Mouse (Mus musculus) B cell, adult 2 months (primary cell): ENCODE results near the gene Fam102a.

Source experiments
- DNase-seq, 2 experiments: peaks; one replicate each; pipeline ENCODE4 v3.0.0; 2022

The Fam102a gene

DNA sequence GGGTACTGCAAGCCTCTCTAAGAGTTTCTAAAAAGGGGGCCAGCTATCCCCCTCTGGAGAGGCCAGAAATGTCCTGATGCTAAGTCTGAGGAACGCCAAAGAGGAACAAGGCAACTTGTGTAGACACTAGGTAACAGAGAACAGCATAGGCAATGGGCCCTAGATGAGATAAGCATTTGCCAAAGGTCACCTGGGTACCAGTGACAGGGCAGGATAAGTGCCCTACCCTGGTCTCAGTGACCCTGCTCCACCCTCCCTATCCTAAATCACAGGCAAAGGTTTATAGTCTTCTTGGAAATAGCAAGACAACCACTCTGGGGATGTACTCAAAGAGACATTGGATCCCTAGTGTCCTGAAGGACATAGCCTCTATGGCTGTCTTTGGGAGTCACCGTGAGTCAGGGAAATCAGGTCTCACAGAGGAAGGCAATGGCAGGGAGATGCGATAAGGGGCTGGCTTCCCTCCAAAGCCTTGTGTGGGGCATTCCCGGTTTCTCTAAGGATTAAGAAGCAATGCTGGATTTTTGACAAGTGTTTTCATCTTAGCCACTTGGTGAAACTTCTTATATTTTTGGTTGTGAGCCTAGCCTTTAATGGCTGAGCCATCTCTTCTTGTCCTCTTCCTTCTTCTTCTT lies 17.8 kb upstream of the Fam102a start:
- DNase-seq = no peak

DNA sequence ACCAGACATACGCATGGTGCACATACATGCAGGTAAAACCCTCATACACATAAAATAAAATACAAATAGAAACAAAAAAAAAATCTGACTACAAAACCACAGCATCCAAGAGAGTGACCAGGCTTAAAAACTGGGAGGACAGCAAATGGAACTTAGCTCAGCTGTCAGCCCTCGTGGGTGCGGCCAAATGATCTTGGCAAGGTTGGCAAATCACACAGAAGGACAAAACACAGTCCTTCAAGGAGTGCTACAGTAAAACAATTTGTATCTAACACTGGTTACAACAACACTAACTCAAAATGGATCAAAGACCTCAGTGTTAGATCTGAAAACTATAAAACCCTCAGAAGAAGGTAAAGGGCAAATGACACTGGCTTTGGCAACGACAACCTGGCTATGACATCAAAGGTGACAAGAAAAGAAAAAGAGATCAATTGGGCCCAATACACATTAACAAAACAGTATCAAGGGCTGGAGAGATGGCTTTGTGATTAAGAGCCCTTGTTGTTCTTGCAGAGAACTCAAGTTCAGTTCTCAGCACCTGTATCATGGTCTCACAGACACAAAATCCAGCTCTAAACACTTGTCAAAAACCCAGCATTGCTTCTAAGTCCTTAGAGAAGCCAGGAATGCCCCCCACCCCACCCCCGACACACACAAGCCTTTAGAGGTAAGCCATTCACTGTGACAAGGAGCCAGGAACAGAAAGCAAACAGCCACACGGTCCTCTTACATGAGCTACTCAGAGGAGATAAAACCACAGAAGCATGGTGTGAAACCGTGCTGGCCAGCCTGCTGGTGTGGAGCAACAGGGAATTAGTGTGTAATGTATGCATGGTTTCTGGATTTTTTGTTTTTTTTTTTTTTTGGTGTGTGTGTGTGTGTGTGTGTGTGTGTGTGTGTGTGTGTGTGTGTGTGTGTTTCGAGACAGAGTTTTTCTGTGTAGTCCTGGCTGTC lies 14.8 kb upstream of the Fam102a start:
- DNase-seq = no peak

DNA sequence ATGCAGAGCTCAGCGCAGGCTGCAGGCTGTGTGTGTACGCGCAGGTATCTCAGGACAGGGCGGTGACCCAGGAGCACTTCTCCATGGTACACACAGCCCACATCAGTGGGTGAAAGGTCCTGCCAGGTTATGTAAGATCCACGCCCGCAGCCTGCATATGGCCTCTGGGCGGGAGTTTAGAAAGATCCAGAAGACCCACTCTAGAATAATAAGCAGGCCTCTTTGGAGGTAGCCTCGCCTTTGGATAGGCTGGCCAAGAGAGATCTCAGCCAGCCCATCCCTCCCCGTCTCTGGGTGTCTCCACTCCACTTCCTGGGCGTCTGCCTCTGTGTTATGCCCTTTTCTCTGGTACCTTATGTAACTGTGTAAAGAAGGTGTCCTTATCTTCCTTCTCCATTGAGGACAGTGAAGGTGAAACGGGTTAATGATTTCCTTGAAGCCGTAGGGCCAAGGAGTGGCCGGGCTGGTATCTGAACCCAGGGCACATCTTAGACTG lies 10.5 kb upstream of the Fam102a start:
- DNase-seq = no peak

DNA sequence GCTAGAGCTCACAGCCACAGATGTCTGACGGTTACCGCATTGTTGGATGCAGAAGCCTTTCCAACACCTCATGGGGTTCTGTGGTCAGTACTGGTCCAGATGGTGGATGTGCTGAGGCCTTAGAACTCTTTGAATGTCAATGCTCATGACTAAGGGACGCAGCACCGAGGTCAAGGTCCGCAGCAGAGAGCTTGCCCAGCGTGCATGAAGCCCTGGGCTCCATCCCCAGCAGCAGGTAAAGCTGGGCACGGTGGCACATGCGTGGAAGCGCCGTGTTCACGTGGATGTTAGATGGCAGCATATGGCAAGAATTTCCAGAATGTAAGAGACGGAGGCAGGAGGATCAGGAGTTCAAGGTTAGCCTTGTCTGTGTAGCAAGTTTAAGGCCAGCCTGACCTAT lies 9.3 kb upstream of the Fam102a start:
- DNase-seq = no peak

DNA sequence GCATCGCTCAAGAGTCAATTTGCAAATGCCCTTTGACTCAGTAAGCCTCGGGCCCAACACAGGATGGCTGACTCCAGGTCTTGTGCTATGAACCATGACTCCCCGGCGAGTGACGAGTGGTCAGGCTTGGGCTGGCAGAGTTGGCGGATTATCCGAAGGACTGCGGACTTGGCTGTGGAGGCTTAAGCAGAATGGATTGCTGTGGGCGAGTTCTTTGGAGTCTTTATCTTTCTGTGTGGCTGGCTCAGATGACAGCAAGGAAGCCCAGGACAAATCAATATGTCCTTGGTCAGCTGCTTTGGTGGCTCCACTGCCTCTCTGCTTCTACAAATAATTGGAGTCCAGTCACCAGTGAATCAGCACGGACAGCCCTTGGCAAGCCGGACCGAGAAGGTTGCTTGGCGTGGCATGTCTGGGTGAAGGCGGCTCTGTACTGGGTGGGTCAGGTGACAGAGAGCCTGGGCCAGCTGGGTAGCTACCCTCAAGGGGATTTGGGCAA lies 7.6 kb upstream of the Fam102a start:
- no peak for DNase-seq

DNA sequence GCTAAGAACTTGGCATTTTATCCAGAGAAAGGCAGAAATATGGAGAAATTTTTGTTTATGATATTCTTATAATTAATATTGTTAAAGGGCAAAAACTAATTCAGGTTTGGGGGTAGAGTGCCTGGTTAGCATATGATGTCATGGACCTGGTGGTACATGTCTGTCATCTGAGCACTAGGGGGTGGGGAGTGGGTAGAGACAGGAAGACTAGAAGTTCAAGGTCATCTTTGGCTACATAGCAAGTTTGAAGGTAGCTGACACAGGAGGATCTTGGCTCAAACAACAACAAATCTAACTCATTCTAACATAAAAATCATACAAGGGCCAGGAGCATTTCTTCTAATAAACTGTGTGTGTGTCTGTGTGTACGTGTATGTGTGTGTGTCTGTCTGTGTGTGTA lies 6.8 kb upstream of the Fam102a start:
- no peak for DNase-seq

DNA sequence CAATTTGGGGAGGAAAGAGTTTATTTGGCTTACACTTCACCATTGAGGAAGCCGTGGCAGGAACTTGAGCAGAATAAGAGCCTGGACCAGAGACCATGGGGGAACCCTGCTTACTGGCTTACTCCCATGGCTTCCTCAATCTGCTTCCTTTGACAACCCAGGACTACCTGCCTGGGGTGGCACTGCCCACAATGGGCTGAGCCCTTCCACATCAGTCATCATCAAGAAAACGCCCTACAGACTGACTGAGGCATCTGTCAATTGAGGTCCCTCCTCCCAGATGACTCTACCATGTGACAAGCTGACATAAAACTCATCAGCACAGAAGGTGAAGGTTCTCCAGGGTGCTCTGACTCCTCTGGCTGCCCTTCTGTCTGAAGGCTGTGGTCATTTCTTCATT lies 4.7 kb upstream of the Fam102a start:
- DNase-seq = no peak

DNA sequence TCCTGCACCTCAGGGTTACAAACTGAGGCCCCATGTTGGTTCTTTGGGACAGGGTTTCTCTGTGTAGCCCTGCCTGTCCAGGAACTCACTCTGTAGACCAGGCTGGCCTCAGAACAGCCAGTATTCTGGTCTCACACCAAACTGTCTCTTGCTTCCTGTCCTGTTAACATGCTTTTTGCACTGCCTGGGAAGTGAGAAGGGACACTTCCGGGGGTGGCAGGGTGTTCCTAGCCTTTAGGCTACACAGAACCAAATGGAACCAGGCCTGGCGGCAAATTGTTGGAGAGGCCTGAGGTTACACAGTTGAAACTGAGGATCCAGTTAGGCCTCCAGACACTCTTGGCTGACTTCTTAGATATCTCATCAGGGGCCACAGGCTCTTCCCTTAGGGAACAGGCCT lies 2.0 kb upstream of the Fam102a start:
- no peak for DNase-seq

DNA sequence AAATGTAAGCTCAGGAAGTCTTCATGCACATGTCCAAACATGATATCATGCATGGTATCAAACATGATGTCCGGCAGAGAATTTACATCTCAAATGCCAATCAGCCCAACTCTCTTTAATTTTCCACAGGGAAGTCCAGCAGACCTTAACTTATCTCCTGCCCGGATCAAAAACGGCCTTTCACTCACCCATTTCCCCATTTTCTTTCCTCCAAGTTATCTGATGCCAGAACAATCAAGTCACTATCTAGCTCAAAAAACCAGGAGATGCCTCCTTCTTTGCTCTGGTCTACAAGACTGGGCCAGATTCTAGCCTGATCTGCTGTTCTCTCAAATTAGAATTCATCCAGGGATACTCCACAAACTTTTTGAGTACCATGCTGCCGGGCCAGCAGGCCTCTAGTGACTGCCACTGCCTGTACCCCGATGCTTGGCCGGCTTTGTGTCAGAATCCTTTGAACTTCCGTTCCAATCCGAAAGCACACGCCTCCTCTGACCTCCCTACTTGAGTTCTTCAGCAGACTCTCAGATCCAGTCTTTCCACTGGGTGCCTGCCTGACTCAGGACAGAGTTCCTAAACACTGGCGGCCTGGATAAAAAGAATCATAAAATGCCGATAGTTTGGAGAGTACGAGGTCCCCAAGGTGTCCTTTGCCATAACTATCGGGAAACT lies 935 bp upstream of the Fam102a start:
- peak; percentile 47 to 50 for DNase-seq

DNA sequence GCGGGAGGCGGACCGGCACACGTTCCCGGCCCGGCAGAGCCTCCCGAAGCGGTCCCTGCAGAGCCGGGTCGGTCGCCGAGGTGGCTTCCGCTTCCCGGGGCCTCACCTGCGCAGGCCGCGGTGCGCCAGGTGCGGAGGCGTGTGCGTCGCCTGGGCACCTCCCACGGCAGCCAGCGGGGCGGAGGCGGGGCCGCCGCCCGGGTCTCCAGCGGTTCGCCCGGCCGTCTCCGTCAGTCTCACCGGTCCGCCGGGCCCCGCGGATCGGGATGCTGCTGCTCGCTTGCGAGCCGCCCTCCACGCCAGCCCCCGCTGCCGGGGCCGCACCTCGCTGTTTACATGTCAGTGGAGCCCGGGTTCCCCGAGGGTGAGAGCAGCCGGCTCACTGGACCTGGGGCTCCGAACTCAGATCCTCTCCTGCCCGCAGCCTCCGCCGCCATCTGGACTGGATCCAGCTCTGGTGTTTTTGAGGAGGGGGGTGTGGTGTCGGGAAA lies 414 bp downstream of the Fam102a start:
- peak; percentile 75 to 78 for DNase-seq

DNA sequence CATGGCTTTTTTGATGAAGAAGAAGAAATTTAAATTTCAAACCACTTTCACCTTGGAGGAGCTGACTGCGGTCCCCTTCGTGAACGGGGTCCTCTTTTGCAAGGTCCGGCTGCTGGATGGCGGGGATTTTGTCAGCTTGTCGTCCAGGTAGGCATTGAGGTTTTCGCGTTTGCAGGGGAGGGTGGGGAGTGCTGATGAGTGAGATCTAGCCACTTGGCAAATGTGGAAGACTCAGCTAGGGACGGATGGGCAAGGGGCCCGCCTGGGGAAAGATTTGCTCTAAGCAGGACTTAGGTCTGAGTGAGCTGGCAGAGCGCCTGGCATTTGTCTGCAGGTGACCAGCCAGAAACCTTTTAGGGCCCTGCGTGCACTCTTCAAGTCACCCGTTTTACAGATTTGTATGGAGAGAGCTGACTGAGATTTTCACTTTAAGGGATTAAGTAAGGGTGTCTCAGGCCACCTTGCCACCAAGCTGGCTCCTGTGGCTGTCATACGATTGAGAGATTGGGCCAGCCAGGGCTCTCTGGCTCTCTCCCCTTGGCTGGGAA lies 1.0 kb downstream of the Fam102a start:
- peak; percentile 46 to 54 for DNase-seq

DNA sequence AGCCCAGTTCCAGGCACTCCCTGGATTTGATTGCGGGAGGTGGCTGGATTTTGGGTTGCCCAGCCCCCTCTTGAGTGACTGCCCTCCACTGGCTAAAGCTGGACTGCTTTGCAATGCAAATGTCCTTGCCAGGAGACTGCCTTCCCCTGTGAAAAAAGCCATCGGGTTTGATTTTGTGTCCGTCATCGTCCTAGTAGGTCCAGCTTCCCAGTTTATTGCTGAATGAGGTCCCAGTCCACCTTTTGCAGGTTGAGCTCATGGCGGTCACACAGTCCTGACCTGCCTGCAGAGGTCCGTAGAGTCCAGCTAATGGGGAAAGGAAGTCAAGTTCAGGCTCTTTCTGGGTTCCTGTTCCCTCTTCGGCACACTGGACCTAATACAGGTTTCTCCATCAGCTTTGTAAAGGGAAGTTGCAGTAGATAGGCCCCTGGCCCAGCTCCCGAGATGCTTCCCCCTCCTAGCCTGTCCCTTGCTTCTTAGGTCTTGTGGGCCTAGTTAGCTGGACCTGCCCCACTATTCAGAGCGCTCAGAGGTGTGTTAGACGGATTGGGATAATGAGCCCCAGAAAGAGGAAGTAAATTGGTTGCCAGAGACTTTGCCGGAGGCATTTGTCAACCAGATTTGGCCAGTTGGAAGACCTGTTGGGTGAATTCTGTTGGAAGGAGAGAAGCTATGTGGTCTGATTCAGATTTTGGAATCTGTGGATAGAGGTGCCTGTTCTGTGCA lies 1.7 kb downstream of the Fam102a start:
- DNase-seq = peak; percentile 55 to 61

DNA sequence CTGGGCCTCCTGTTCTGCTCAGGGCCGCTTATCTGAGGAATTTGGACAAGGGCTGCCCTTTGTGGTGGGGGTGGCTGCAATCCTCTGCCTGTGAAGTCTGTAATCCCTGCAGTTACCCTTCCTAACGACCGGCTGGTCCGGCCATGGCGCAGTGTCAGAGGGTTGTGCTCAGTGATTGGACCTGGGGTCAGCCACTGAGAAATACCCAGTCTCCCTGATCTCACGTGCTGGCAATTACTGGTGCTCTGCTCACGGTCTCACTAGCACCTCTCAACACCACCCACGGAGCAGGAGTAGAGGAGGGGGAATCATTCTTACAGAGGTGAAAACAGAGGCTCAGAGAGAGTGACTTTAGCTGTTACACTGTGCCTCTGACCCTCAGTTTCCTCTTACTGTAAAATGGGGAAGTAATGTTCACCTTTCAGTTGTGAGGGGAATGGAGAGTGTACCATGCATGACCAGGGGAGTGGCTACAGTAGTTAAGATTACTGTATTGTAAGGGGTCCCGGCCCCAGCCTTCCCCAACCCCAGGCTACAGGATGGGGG lies 2.3 kb downstream of the Fam102a start:
- DNase-seq = peak; percentile 54 to 59

DNA sequence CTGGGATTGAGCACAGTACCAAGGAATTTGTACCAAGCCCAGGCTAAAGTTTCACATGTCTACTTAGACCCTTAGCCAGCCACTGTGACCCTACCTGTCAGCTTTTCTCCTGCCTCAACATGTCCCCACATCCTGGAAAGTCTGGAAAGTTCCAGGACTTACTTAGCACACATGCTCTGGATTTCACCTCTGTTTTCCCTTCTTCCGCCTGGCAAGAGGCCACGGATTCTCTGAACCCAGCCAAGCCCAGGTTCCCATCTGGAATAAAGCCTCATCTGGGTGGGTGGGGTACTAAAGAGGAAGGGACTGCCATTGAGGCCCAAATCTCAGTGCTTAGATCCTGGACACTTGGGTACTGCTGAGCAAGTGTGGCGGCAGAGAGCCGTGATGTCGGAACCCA lies 2.8 kb downstream of the Fam102a start:
- DNase-seq = no peak

DNA sequence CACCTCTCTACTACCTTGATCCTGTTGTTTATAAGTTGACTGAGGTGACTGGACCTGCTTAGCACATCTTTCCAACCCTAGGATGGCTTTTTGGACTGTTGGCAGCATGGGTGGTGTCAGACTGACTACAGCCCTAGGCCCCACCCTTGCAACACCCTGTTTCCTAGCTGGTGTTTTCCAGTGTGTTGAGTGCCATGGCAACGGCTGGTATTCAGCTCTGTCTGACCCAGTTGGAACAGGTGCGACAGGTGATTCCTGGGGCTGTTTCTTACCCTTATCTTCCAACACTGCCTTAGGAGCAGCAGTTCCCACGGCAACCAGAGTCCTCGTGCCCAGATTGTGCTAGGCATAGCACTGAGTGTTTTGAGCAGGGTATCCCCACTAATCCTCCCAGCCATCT lies 3.3 kb downstream of the Fam102a start:
- DNase-seq = no peak

DNA sequence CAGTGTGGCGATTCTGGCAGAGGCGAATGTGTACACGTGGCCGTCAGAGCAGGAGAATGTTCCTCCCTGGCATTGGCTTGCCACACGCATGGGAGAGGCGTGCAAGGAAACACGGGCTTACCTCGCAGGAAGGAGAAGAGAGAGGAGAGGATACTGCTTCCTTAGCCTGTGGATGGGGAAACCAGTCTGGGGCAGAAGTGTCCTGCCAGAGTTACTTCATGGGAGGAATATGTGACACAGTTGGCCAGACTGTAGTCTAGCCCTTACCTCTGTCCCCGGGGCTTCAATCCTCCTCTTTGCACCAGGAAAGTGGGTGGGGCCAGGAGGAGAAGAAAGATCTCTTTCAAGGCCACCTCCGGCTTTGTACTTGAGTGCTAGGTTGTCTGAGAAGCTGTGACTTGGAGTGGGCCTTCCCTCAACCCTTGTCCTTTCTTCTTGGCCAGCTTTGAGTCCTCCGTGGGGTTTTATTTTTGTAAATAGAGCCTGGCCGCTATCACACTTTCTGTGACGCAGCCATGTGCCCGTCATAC lies 4.4 kb downstream of the Fam102a start:
- no peak for DNase-seq

DNA sequence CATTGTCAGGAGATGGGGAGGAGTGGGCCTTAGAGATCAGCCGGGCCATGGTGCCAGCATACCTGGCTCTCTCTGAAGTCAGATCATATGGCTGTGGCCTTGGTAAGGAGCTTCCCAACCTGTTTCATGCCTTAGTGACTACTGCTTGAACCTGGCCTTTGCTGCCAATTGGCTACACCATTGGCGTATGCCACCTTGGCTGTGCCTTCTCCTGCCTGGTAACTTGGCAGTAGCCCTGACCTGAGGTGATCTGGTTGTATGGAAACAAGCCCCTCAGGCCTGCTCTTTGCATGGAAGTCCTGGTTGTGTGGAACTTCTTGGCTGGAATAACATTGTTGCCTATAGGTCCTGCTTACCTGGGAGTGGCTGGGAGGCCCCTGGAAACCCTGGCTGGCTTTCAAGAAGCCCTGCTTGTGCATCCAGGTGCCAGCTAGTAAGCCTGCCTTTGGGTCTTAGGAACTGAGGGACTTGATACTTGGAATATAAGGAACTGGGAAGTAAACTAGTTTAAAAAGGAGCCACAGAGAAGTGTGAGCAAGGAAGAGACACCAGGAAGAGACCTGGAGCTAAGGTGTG lies 6.3 kb downstream of the Fam102a start:
- no peak for DNase-seq

DNA sequence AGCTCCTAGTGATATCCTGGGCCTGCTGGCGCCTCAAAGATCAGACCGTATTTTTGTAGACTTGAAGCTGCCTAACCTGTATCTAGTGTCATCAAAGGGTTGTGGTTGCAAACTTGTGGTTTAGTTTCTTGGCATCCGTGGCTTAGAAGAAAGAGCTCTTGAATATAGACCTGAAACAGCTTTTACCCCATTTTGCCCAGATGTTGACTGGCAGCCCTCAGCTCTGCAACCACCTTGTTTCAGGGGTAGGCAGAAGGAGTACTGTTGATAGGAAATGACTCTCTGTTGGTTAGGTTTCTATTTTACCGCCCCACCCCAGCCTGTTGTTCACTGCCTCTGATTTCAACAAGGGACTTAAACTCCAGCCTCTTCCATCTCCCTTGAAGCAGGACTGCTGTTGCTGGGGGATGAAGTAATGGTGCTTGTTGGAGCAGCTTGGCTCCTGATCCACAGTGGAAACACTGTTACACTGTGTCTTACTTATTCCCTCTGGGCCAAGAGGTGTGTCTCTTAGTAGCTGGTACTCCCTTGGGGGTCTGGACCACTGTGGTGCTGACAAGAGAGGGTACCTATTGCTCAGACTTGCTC lies 6.9 kb downstream of the Fam102a start:
- DNase-seq = no peak

DNA sequence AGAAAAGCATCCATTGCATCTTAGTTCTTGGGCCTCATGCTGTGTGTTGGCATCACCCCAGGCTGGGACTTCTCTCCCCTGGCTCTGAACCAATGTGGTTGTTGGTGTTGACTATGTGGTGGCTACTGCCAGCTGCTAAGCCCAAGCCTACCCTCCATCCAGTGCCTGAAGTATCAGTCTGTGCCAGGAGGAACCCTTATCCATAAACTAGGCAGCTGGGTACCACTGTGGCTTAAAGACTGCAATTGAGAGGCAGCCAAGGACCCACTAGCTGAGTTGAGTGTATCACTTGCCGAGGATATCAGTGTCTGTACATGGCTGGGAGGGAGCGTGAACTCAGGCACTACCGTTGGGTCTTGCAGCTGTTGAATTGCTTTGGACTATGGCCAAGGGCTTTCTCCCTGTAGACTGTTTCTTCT lies 7.9 kb downstream of the Fam102a start:
- no peak for DNase-seq

DNA sequence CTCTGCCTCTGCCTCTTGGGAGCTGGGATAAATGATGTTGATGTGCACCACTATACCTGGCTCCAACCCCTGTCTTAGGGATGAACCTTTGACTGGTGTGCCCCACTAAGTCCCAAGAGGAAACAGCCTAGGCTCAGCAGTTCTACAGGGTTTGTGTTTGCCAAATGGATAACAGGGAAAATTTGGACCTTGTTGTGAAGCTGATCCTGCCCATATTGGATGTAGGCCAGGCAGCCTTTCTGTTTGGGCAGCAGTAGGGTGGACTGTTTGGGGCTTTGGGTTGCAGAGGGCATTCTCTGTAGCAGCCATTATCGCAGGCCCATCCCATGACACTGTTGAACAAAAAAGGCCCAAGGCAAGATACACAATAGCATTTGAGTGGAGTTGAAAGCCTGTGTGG lies 11.8 kb downstream of the Fam102a start:
- DNase-seq = no peak

DNA sequence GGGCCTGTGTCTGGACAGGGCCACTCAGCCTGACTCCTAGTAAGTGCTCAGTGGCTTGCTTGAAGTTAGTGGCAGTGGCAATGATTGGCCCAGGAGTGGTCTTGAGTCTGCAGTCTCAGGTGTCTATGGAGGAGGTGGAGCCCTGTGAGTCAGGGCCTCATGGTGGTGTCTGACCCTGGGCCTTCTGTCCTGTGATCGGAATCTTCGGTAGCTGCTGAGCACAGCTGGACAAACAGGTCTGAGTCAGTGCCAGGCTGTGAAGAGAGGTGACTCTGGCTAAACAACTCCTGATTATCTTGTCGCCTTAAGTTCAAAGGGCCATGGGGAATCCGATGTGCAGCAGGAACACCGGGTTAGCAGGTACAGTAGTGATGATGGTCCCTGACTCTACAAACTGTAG lies 12.2 kb downstream of the Fam102a start:
- DNase-seq = no peak
